Mouse (Mus musculus): ENCODE measurements around the gene Cdh23. TPM values are rescaled to one million over a fixed set of nuclear protein-coding genes. Genes with fewer than 3 reads are reported as not detected.

Gene Cdh23
- total and polyA plus RNA-seq, 3 experiments: 0.05 TPM; not detected in 2

GRCm38 (mm10) chr10:60399449-60399848, 296.8 kb downstream of the Cdh23 start, which contains the start of gene Gm17455:
Gene Gm17455 (plus strand): TSS chr10:60399726.
- Histone ChIP-seq H3K4me3 (ENCODE audit: low read depth, low read length) (no peak within 1 kb of the TSS), H3K27me3 (ENCODE audit: insufficient read depth, low read length) (no peaks in the 10 kb centered on the region), H3K4me1 (ENCODE audit: insufficient read depth, low read depth, low read length) (no peaks in the 10 kb centered on the region), H3K9me3 (replicated peaks) (no peaks in the 10 kb centered on the region), H3K36me3 (replicated peaks) (no peaks in the 10 kb centered on the region)
- ATAC-seq (ENCODE audit: extremely low read depth, insufficient number of reproducible peaks, low FRiP score, poor library complexity, severe bottlenecking) (no peak), DNase-seq (ENCODE audit: low spot score) (no peak)
- TF ChIP-seq TAL1 (conservative IDR thresholded peaks at IDR 0.05; ENCODE audit: low read depth, low read length) (no peak), POLR2AphosphoS5 (IDR thresholded peaks at IDR 0.05; ENCODE audit: insufficient replicate concordance, low read depth, low read length) (no peak), GATA1 (IDR thresholded peaks at IDR 0.05; ENCODE audit: borderline replicate concordance, low read length) (no peak), CTCF (IDR thresholded peaks at IDR 0.05; ENCODE audit: low read depth, low read length) (no peak), GATA2 (IDR thresholded peaks at IDR 0.05; ENCODE audit: borderline replicate concordance, low read depth, low read length) (no peak)

GRCm38 (mm10) chr10:60398051-60398814, 298.1 kb downstream of the Cdh23 start:
- H3K9me3 ChIP-seq (replicated peaks): no peaks in the 10 kb centered on the region
- no peak overlapping the region for H3K4me3 ChIP-seq (ENCODE audit: low read depth, low read length)
- H3K36me3 ChIP-seq (replicated peaks): no peaks in the 10 kb centered on the region
- no peaks in the 10 kb centered on the region for H3K27me3 ChIP-seq (ENCODE audit: insufficient read depth, low read length)
- ATAC-seq (ENCODE audit: extremely low read depth, insufficient number of reproducible peaks, low FRiP score, poor library complexity, severe bottlenecking) (no peak), DNase-seq (ENCODE audit: low spot score) (no peak)
- no peak for TF ChIP-seq TAL1 (conservative IDR thresholded peaks at IDR 0.05; ENCODE audit: low read depth, low read length)
- TF ChIP-seq GATA2 (IDR thresholded peaks at IDR 0.05; ENCODE audit: borderline replicate concordance, low read depth, low read length): no peak
- TF ChIP-seq CTCF (IDR thresholded peaks at IDR 0.05; ENCODE audit: low read depth, low read length): no peak
- no peak for TF ChIP-seq POLR2AphosphoS5 (IDR thresholded peaks at IDR 0.05; ENCODE audit: insufficient replicate concordance, low read depth, low read length)
- no peak for TF ChIP-seq GATA1 (IDR thresholded peaks at IDR 0.05; ENCODE audit: borderline replicate concordance, low read length)
- no peaks in the 10 kb centered on the region for H3K4me1 ChIP-seq (ENCODE audit: insufficient read depth, low read depth, low read length)

DNA sequence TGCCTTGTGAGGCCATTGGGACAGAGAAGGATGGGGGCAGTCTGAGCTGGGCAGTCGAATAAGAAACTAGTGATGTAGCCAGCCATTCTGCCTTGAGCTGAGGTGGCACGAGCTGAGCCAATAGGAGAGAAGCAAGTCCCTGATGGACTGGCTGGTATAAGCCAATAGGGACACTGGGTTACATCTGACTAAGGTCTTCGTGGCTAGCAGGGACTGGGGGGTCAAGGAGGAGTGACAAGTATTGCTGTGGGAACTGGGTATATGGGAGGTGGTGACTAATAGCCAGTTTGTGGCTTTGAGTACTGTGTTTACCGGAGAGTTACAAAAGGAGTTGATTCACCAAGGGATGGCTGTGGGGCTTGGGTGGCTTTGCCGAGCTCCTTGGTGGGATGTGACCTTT, 300.7 kb downstream of the Cdh23 start:
- TF ChIP-seq GATA1 (IDR thresholded peaks at IDR 0.05; ENCODE audit: borderline replicate concordance, low read length): no peak
- no peak for TF ChIP-seq TAL1 (conservative IDR thresholded peaks at IDR 0.05; ENCODE audit: low read depth, low read length)
- no peak for TF ChIP-seq POLR2AphosphoS5 (IDR thresholded peaks at IDR 0.05; ENCODE audit: insufficient replicate concordance, low read depth, low read length)
- TF ChIP-seq CTCF (IDR thresholded peaks at IDR 0.05; ENCODE audit: low read depth, low read length): no peak
- H3K4me1 ChIP-seq (ENCODE audit: insufficient read depth, low read depth, low read length): no peaks in the 10 kb centered on the region
- H3K27me3 ChIP-seq (ENCODE audit: insufficient read depth, low read length): no peaks in the 10 kb centered on the region
- peaks cover 6% of the 10 kb centered on the region; the same call in 1 of the 2 replicates for H3K9me3 ChIP-seq (replicated peaks)
- ATAC-seq (ENCODE audit: extremely low read depth, insufficient number of reproducible peaks, low FRiP score, poor library complexity, severe bottlenecking) (no peak), DNase-seq (ENCODE audit: low spot score) (no peak)
- no peaks in the 10 kb centered on the region for H3K36me3 ChIP-seq (replicated peaks)
- H3K4me3 ChIP-seq (ENCODE audit: low read depth, low read length): no peak overlapping the region

GRCm38 (mm10) chr10:60394936-60395335, 301.4 kb downstream of the Cdh23 start:
- no peak for DNase-seq (ENCODE audit: low spot score)
- Histone ChIP-seq H3K4me1 (ENCODE audit: insufficient read depth, low read depth, low read length) (no peaks in the 10 kb centered on the region), H3K4me3 (ENCODE audit: low read depth, low read length) (no peak overlapping the region), H3K27me3 (ENCODE audit: insufficient read depth, low read length) (no peaks in the 10 kb centered on the region), H3K36me3 (replicated peaks) (no peaks in the 10 kb centered on the region), H3K9me3 (replicated peaks) (peaks cover 6% of the 10 kb centered on the region; the same call in 1 of the 2 replicates)
- no peak for ATAC-seq (ENCODE audit: extremely low read depth, insufficient number of reproducible peaks, low FRiP score, poor library complexity, severe bottlenecking)
- no peak for TF ChIP-seq GATA2 (IDR thresholded peaks at IDR 0.05; ENCODE audit: borderline replicate concordance, low read depth, low read length)
- TF ChIP-seq GATA1 (IDR thresholded peaks at IDR 0.05; ENCODE audit: borderline replicate concordance, low read length): no peak
- TF ChIP-seq CTCF (IDR thresholded peaks at IDR 0.05; ENCODE audit: low read depth, low read length): no peak
- no peak for TF ChIP-seq POLR2AphosphoS5 (IDR thresholded peaks at IDR 0.05; ENCODE audit: insufficient replicate concordance, low read depth, low read length)
- no peak for TF ChIP-seq TAL1 (conservative IDR thresholded peaks at IDR 0.05; ENCODE audit: low read depth, low read length)

GRCm38 (mm10) chr10:60391661-60392060, 304.6 kb downstream of the Cdh23 start:
- Histone ChIP-seq H3K36me3 (replicated peaks) (no peaks in the 10 kb centered on the region), H3K27me3 (ENCODE audit: insufficient read depth, low read length) (no peaks in the 10 kb centered on the region), H3K9me3 (replicated peaks) (peaks cover 7% of the 10 kb centered on the region; the same call in 1 of the 2 replicates), H3K4me1 (ENCODE audit: insufficient read depth, low read depth, low read length) (no peaks in the 10 kb centered on the region), H3K4me3 (ENCODE audit: low read depth, low read length) (no peak overlapping the region)
- DNase-seq (ENCODE audit: low spot score) (no peak), ATAC-seq (ENCODE audit: extremely low read depth, insufficient number of reproducible peaks, low FRiP score, poor library complexity, severe bottlenecking) (no peak)
- TF ChIP-seq GATA1 (IDR thresholded peaks at IDR 0.05; ENCODE audit: borderline replicate concordance, low read length) (no peak), GATA2 (IDR thresholded peaks at IDR 0.05; ENCODE audit: borderline replicate concordance, low read depth, low read length) (no peak), POLR2AphosphoS5 (IDR thresholded peaks at IDR 0.05; ENCODE audit: insufficient replicate concordance, low read depth, low read length) (no peak), TAL1 (conservative IDR thresholded peaks at IDR 0.05; ENCODE audit: low read depth, low read length) (no peak), CTCF (IDR thresholded peaks at IDR 0.05; ENCODE audit: low read depth, low read length) (no peak)

DNA sequence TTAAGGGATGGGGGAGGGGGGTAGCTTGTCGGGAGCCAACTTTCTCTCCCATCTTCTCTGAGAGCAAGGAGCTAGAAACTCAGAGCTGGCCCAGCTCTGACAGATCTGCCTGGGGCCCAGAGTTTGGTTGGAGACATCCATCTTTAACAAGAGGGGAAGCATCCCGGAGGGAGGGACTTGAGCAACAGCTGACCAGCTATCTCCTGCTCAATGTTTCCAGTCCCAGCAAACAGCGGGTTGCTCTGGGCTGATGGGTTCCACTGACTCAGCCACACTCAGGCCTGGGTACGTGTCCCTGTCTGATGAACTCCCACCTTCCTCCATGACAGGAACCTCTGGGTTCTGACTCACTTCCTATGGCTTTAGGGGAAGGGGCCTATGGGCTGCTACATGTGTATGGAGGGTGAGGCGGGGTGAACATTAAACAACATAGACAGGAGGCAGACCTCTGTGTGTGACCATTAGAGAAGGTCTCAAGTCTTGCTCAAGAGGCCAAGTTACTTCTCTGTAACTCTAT, 305.3 kb downstream of the Cdh23 start:
- Histone ChIP-seq H3K4me1 (ENCODE audit: insufficient read depth, low read depth, low read length) (no peaks in the 10 kb centered on the region), H3K4me3 (ENCODE audit: low read depth, low read length) (no peak overlapping the region)
- DNase-seq (ENCODE audit: low spot score): no peak

More for the DNA sequence above, 305.3 kb downstream of the Cdh23 start:
- peaks cover 8% of the 10 kb centered on the region; the same call in 1 of the 2 replicates for H3K9me3 ChIP-seq (replicated peaks)
- ATAC-seq (ENCODE audit: extremely low read depth, insufficient number of reproducible peaks, low FRiP score, poor library complexity, severe bottlenecking): no peak
- H3K36me3 ChIP-seq (replicated peaks): no peaks in the 10 kb centered on the region
- TF ChIP-seq GATA1 (IDR thresholded peaks at IDR 0.05; ENCODE audit: borderline replicate concordance, low read length): no peak
- TF ChIP-seq CTCF (IDR thresholded peaks at IDR 0.05; ENCODE audit: low read depth, low read length): no peak
- no peak for TF ChIP-seq TAL1 (conservative IDR thresholded peaks at IDR 0.05; ENCODE audit: low read depth, low read length)
- no peak for TF ChIP-seq POLR2AphosphoS5 (IDR thresholded peaks at IDR 0.05; ENCODE audit: insufficient replicate concordance, low read depth, low read length)
- TF ChIP-seq GATA2 (IDR thresholded peaks at IDR 0.05; ENCODE audit: borderline replicate concordance, low read depth, low read length): no peak
- no peaks in the 10 kb centered on the region for H3K27me3 ChIP-seq (ENCODE audit: insufficient read depth, low read length)

Data from G1E (cell line).